Mouse (Mus musculus) kidney, postnatal 0 days (tissue): ENCODE measurements at regions not wholly inside any gene's neighbourhood (a gene's known extent, or its start where the extent isn't known, plus 50 kb on each side); places are given as distances from the start of the nearest gene placed in this dataset.
"Not testable (repeated sequence)": the region's sequence is repeated elsewhere in the genome, so short reads cannot be mapped to it uniquely, and the experiment has no call there.

Source experiments
- ATAC-seq: fragments of 200-750 bp; cut with Nextera tagmentation; replicated peaks from 2 replicates; pipeline ENCODE4 v1.8.0; 2017; ENCODE audit warnings: low read depth, moderate number of reproducible peaks, moderate TSS enrichment, moderate library complexity; ENCODE audit not compliant: low FRiP score
- DNase-seq: peaks from one replicate; pipeline ENCODE4 v3.0.0-alpha.2; 2016; ENCODE audit warnings: low spot score
- H3K27ac ChIP-seq: fragments of 300-500 bp; sonication (generic); 2 replicates; pipeline ENCODE4 v1.5.1; 2014; ENCODE audit warnings: mild to moderate bottlenecking
- H3K27me3 ChIP-seq: fragments of 300-500 bp; sonication (generic); 2 replicates; pipeline ENCODE4 v1.6.1; 2014; ENCODE audit warnings: low read length, mixed read lengths; ENCODE audit not compliant: insufficient read depth
- H3K36me3 ChIP-seq: fragments of 300-500 bp; sonication (generic); 2 replicates; pipeline ENCODE4 v1.6.1; 2014; ENCODE audit warnings: low read length, mixed read lengths; ENCODE audit not compliant: insufficient read depth
- H3K4me1 ChIP-seq: fragments of 300-500 bp; sonication (generic); replicated peaks from 2 replicates; pipeline ENCODE4 v1.6.1; 2014; ENCODE audit warnings: antibody characterized with exemption, low read length, mixed read lengths; ENCODE audit not compliant: insufficient read depth
- H3K4me2 ChIP-seq: fragments of 300-500 bp; sonication (generic); 2 replicates; pipeline ENCODE4 v1.6.1; 2014; ENCODE audit warnings: mild to moderate bottlenecking, low read length, moderate library complexity, mixed read lengths
- H3K4me3 ChIP-seq: fragments of 300-500 bp; sonication (generic); replicated peaks from 2 replicates; pipeline ENCODE4 v1.5.1; 2014; ENCODE audit warnings: low read depth, low read length
- H3K9ac ChIP-seq: fragments of 300-500 bp; sonication (generic); 2 replicates; pipeline ENCODE4 v1.6.1; 2014; ENCODE audit warnings: low read depth, low read length
- H3K9me3 ChIP-seq: fragments of 300-500 bp; sonication (generic); replicated peaks from 2 replicates; pipeline ENCODE4 v1.6.1; 2016; ENCODE audit warnings: low read length, inconsistent platforms, mixed read lengths
- CTCF ChIP-seq: IDR thresholded peaks from 2 replicates; pipeline ENCODE4 v1.5.1; 2016; ENCODE audit warnings: antibody characterized with exemption, low read depth, mild to moderate bottlenecking, moderate library complexity
- WGBS: fragments of 180-500 bp; shearing (Covaris S2); extraction: QIAGEN DNeasy Blood & Tissue Kit; methylation state at CpG from one replicate; pipeline ENCODE4 v1.1.7; 2014; 5-methylcytosine and 5-hydroxymethylcytosine counted together

DNA sequence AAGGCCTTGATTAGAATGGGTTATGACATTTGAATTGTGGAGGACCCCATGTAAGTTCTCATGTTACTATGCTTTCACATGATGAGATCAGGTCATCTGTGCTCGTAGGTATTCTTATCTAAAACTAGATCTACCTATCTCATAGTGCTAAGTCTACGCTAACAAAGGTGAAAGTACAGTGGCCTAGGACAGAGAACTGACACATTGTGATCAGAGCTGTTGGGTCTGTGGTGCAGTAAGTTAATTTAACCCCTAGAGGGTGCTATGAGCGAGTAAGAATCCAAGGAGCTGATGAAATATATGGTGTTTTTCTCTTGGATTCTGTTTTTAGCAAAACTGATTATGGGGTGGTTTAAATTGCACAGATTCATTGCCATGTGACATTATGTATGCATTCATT is 3638.6 kb downstream of the 9330182O14Rik start:
- no peak overlapping the region for H3K27ac ChIP-seq
- no peaks in the 10 kb centered on the region for H3K9me3 ChIP-seq
- H3K36me3 ChIP-seq, result no peaks in the 10 kb centered on the region
- H3K4me1 ChIP-seq, result no peaks in the 10 kb centered on the region
- ATAC-seq, result no peak
- WGBS, result 32% methylated on average over 3 of the region's 3 CpGs
- peak; percentile 46 for DNase-seq
- H3K4me2 ChIP-seq, result no peak overlapping the region
- H3K27me3 ChIP-seq, result no peaks in the 10 kb centered on the region
- no peak overlapping the region for H3K4me3 ChIP-seq
- no peak overlapping the region for H3K9ac ChIP-seq
- TF ChIP-seq CTCF, result peak; percentile 73

- not testable (repeated sequence) for H3K9me3 ChIP-seq, ATAC-seq, H3K9ac ChIP-seq, H3K27me3 ChIP-seq, H3K27ac ChIP-seq, H3K36me3 ChIP-seq, H3K4me3 ChIP-seq, H3K4me1 ChIP-seq, H3K4me2 ChIP-seq, DNase-seq
- 78% methylated on average over 3 of the region's 3 CpGs for WGBS
Measured at GRCm38 (mm10) chr15:43782126-43782632, 3648.0 kb downstream of the 9330182O14Rik start.

GRCm38 (mm10) chr15:43784171-43784570 is 3650.0 kb downstream of the 9330182O14Rik start:
- Histone ChIP-seq H3K4me1 (no peaks in the 10 kb centered on the region), H3K4me3 (no peak overlapping the region), H3K9me3 (no peaks in the 10 kb centered on the region), H3K9ac (no peak overlapping the region), H3K4me2 (no peak overlapping the region), H3K36me3 (no peaks in the 10 kb centered on the region), H3K27ac (no peak overlapping the region), H3K27me3 (no peaks in the 10 kb centered on the region)
- no peak for DNase-seq
- ATAC-seq, result no peak
- WGBS, result 80% methylated on average over 3 of the region's 3 CpGs
- TF ChIP-seq CTCF, result no peak

- ATAC-seq (no peak), DNase-seq (peak; percentile 48)
- no peaks in the 10 kb centered on the region for H3K27me3 ChIP-seq
- no peak for TF ChIP-seq CTCF
- 22% methylated on average over 4 of the region's 4 CpGs for WGBS
- H3K4me2 ChIP-seq, result no peak overlapping the region
- no peak overlapping the region for H3K9ac ChIP-seq
- no peak overlapping the region for H3K4me3 ChIP-seq
- no peaks in the 10 kb centered on the region for H3K4me1 ChIP-seq
- no peaks in the 10 kb centered on the region for H3K36me3 ChIP-seq
- H3K27ac ChIP-seq, result no peak overlapping the region
- H3K9me3 ChIP-seq, result no peaks in the 10 kb centered on the region
Measured at GRCm38 (mm10) chr15:43803342-43803741, 3669.2 kb downstream of the 9330182O14Rik start.
